In genomic region chr4:111349965-111350364, GRCm38 (mm10) we compare ENCODE assay signal across 22 mouse cellular contexts.
DNase-seq lines count a peak whose midpoint lies in the region; ATAC-seq and TF ChIP-seq lines count a peak whose summit lies in the region.
"Had no signal": no experiment of that assay in that cellular context is flagged by ENCODE, and none has a peak within 500 bp of the region (broad histone marks: within the 10 kb centered on the region; RNA-seq: fewer than 3 reads in every experiment).

No protein-coding gene starts in this region.

- H3K4me3 ChIP-seq in hindbrain, embryonic 11.5 days (ENCODE audit: low read depth, low read length): no peak overlapping the region
- no peak overlapping the region for H3K4me3 ChIP-seq in hindbrain, postnatal 0 days (ENCODE audit: low read length)
- no peak overlapping the region for H3K4me3 ChIP-seq in embryonic facial prominence, embryonic 15.5 days (replicated peaks)
- H3K4me3 ChIP-seq in limb, embryonic 13.5 days: no peak overlapping the region
- H3K4me3 ChIP-seq: hindbrain, embryonic 12.5 days; megakaryocyte, embryonic 14.5 days; neural tube, embryonic 13.5 days had no signal

- H3K4me1 ChIP-seq in hindbrain, embryonic 11.5 days (replicated peaks; ENCODE audit: control insufficient read depth, insufficient read depth, low read length): no peaks in the 10 kb centered on the region
- H3K4me1 ChIP-seq in hindbrain, postnatal 0 days (ENCODE audit: insufficient read depth, low read length): no peaks in the 10 kb centered on the region
- H3K4me1 ChIP-seq in embryonic facial prominence, embryonic 15.5 days: 0 out of 2 replicates have a peak, but pooled peaks cover 2% of the 10 kb centered on the region
- peaks cover 17% of the 10 kb centered on the region for H3K4me1 ChIP-seq in limb, embryonic 13.5 days
- H3K4me1 ChIP-seq: megakaryocyte, embryonic 14.5 days had no signal

- whole genome bisulfite sequencing in hindbrain, embryonic 11.5 days: 25% methylated on average over 4 of the region's 4 CpGs
- WGBS in hindbrain, postnatal 0 days: 26% methylated on average over 4 of the region's 4 CpGs
- WGBS in embryonic facial prominence, embryonic 15.5 days: 43% methylated on average over 4 of the region's 4 CpGs
- 24% methylated on average over 4 of the region's 4 CpGs for WGBS in limb, embryonic 13.5 days

- no peak overlapping the region for H3K4me2 ChIP-seq in hindbrain, embryonic 11.5 days (replicated peaks; ENCODE audit: low read depth, low read length)
- H3K4me2 ChIP-seq in hindbrain, postnatal 0 days (ENCODE audit: low read depth, low read length): no peak overlapping the region
- no peak overlapping the region for H3K4me2 ChIP-seq in embryonic facial prominence, embryonic 15.5 days (replicated peaks)
- no peak overlapping the region for H3K4me2 ChIP-seq in limb, embryonic 13.5 days (replicated peaks)
- H3K4me2 ChIP-seq: heart, embryonic 11.5 days; hindbrain, embryonic 12.5 days; liver, embryonic 11.5 days; neural tube, embryonic 13.5 days had no signal

- H3K27me3 ChIP-seq in hindbrain, embryonic 11.5 days (ENCODE audit: control insufficient read depth, insufficient read depth, low read length): no peaks in the 10 kb centered on the region
- no peaks in the 10 kb centered on the region for H3K27me3 ChIP-seq in hindbrain, postnatal 0 days (ENCODE audit: insufficient read depth, low read length)
- no peaks in the 10 kb centered on the region for H3K27me3 ChIP-seq in embryonic facial prominence, embryonic 15.5 days
- no peaks in the 10 kb centered on the region for H3K27me3 ChIP-seq in limb, embryonic 13.5 days
- H3K27me3 ChIP-seq: hindbrain, embryonic 12.5 days; megakaryocyte, embryonic 14.5 days; neural tube, embryonic 13.5 days had no signal

- 0 out of 2 replicates have a peak, but pooled peaks have one; percentile 53 for ATAC-seq in hindbrain, embryonic 11.5 days (ENCODE audit: low FRiP score)
- ATAC-seq in hindbrain, postnatal 0 days: no peak
- no peak for ATAC-seq in embryonic facial prominence, embryonic 15.5 days (ENCODE audit: insufficient number of reproducible peaks, low FRiP score, low TSS enrichment, low read depth)
- ATAC-seq in limb, embryonic 13.5 days (ENCODE audit: low FRiP score, low read depth): 0 out of 2 replicates have a peak, but pooled peaks have one; percentile 40
- ATAC-seq: inflammation-experienced regulatory T-cells, adult 6 months had no signal

- no peak overlapping the region for H3K27ac ChIP-seq in hindbrain, embryonic 11.5 days (ENCODE audit: low read depth, low read length)
- no peak overlapping the region for H3K27ac ChIP-seq in hindbrain, postnatal 0 days
- H3K27ac ChIP-seq in embryonic facial prominence, embryonic 15.5 days (replicated peaks): peak overlapping the region; percentile 65; the same call in 1 of the 2 replicates
- no peak overlapping the region for H3K27ac ChIP-seq in limb, embryonic 13.5 days
- H3K27ac ChIP-seq: hindbrain, embryonic 12.5 days; neural tube, embryonic 13.5 days had no signal

- DNase-seq in hindbrain, embryonic 11.5 days (ENCODE audit: low spot score): no peak
- no peak for DNase-seq in hindbrain, postnatal 0 days (ENCODE audit: low spot score)
- DNase-seq in embryo, embryonic 11 days: peak; percentile 41
- DNase-seq in layer of hippocampus, adult 18-20 months (ENCODE audit: low spot score in 2 of 2): no peak
- DNase-seq in urinary bladder, adult 18-20 months (ENCODE audit: low spot score in 2 of 2): no peak
- DNase-seq: adrenal gland, postnatal 36 days; cerebellum, adult 8-10 months; heart, postnatal 10 days; kidney, adult 2 months; kidney, postnatal 14 days; left cerebral cortex, postnatal 4 days; lung, adult 2 months; thymus, postnatal 25 days had no signal

- H3K9ac ChIP-seq in hindbrain, embryonic 11.5 days (ENCODE audit: low read depth, low read length): no peak overlapping the region
- no peak overlapping the region for H3K9ac ChIP-seq in hindbrain, postnatal 0 days (replicated peaks; ENCODE audit: low read length)
- no peak overlapping the region for H3K9ac ChIP-seq in embryonic facial prominence, embryonic 15.5 days
- no peak overlapping the region for H3K9ac ChIP-seq in limb, embryonic 13.5 days
- H3K9ac ChIP-seq: hindbrain, embryonic 12.5 days; neural tube, embryonic 13.5 days had no signal

- no peak for TF ChIP-seq CTCF in hindbrain, postnatal 0 days (IDR thresholded peaks at IDR 0.05; ENCODE audit: low read depth)

- no peaks in the 10 kb centered on the region for H3K36me3 ChIP-seq in hindbrain, embryonic 11.5 days (ENCODE audit: control insufficient read depth, insufficient read depth, low read length)
- no peaks in the 10 kb centered on the region for H3K36me3 ChIP-seq in hindbrain, postnatal 0 days (ENCODE audit: insufficient read depth, low read length)
- no peaks in the 10 kb centered on the region for H3K36me3 ChIP-seq in embryonic facial prominence, embryonic 15.5 days
- no peaks in the 10 kb centered on the region for H3K36me3 ChIP-seq in limb, embryonic 13.5 days
- H3K36me3 ChIP-seq: G1E; hindbrain, embryonic 12.5 days; neural tube, embryonic 13.5 days had no signal

- H3K9me3 ChIP-seq in hindbrain, embryonic 11.5 days (ENCODE audit: control insufficient read depth, low read length): no peaks in the 10 kb centered on the region
- H3K9me3 ChIP-seq in hindbrain, postnatal 0 days (ENCODE audit: low read length): no peaks in the 10 kb centered on the region
- H3K9me3 ChIP-seq in embryonic facial prominence, embryonic 15.5 days (replicated peaks): no peaks in the 10 kb centered on the region
- peaks cover 4% of the 10 kb centered on the region; the same call in 1 of the 2 replicates for H3K9me3 ChIP-seq in limb, embryonic 13.5 days
- H3K9me3 ChIP-seq: hindbrain, embryonic 12.5 days; neural tube, embryonic 13.5 days had no signal

Comparison
In these comparisons a context has a peak if more than half of its experiments do, and no peak if none do; other contexts are left out.
1. ATAC-seq: peak in hindbrain, embryonic 11.5 days (single experiment) and limb, embryonic 13.5 days (single experiment); none in hindbrain, postnatal 0 days (single experiment) and embryonic facial prominence, embryonic 15.5 days (single experiment).